In genomic region chr9:107633091-107633660, GRCm38 (mm10) we compare ENCODE assay signal across 8 mouse cellular contexts. TPM values are rescaled to one million over a fixed set of nuclear protein-coding genes. Genes with fewer than 3 reads are reported as not detected.
DNase-seq lines count a peak whose midpoint lies in the region; ATAC-seq lines count a peak whose summit lies in the region.

No protein-coding gene starts in this region.

- peak overlapping the region; percentile 97 for H3K27ac ChIP-seq in hindbrain, embryonic 12.5 days

- 1% methylated on average over 33 of the region's 33 CpGs for WGBS in hindbrain, embryonic 12.5 days

- ATAC-seq in hindbrain, embryonic 12.5 days (ENCODE audit: low FRiP score), result no peak

- H3K9ac ChIP-seq in hindbrain, embryonic 12.5 days, result peak overlapping the region; percentile 87

- no peaks in the 10 kb centered on the region for H3K9me3 ChIP-seq in hindbrain, embryonic 12.5 days (replicated peaks)

- peak; percentile 90 for DNase-seq in Muller cell, postnatal 12 days (ENCODE audit: inconsistent ontology term)
- peak; percentile 64 to 65 for DNase-seq in cerebellum, postnatal 10 days
- DNase-seq in frontal cortex, postnatal 25 days (ENCODE audit: low spot score in 2 of 2), result peak; percentile 58 to 67
- peak; percentile 76 for DNase-seq in left cerebral cortex, adult 11 months (ENCODE audit: low spot score)
- DNase-seq in lung, postnatal 36 days, result peak; percentile 93
- peak; percentile 79 for DNase-seq in retina, postnatal 1 day
- DNase-seq in thymus, postnatal 4 days, result peak; percentile 91

- H3K4me3 ChIP-seq in hindbrain, embryonic 12.5 days, result peak overlapping the region; percentile 63

- peak overlapping the region; percentile 99 for H3K4me2 ChIP-seq in hindbrain, embryonic 12.5 days (replicated peaks)

- H3K27me3 ChIP-seq in hindbrain, embryonic 12.5 days, result no peaks in the 10 kb centered on the region

- H3K4me1 ChIP-seq in hindbrain, embryonic 12.5 days, result peaks cover 84% of the 10 kb centered on the region

- H3K36me3 ChIP-seq in hindbrain, embryonic 12.5 days, result 0 out of 2 replicates have a peak, but pooled peaks cover 3% of the 10 kb centered on the region

RNA-seq across cellular contexts. Expression of gene Gnai2, which starts 2.0 kb away (rescaled TPM):
- 516 and 531 TPM in 2 replicates for polyA plus RNA-seq in hindbrain, embryonic 12.5 days (2016; fragmentation: Nextera tagmentation; extraction: Ambion mirVana)

RNA-seq across cellular contexts. Expression of gene Sema3b, which starts 24.1 kb away (rescaled TPM):
- 5.1 TPM in 2 replicates for polyA plus RNA-seq in hindbrain, embryonic 12.5 days (2016; fragmentation: Nextera tagmentation; extraction: Ambion mirVana)

RNA-seq across cellular contexts. Expression of gene Slc38a3, which starts 36.2 kb away (rescaled TPM):
- polyA plus RNA-seq in hindbrain, embryonic 12.5 days (2016; fragmentation: Nextera tagmentation; extraction: Ambion mirVana), result 12.5 and 12.9 TPM in 2 replicates

RNA-seq across cellular contexts. Expression of gene Ifrd2, which starts 45.7 kb away (rescaled TPM):
- polyA plus RNA-seq in hindbrain, embryonic 12.5 days (2016; fragmentation: Nextera tagmentation; extraction: Ambion mirVana), result 19.5 and 21.9 TPM in 2 replicates

RNA-seq across cellular contexts. Expression of gene Gnat1, which starts 46.3 kb away (rescaled TPM):
- 1.4 and 2.6 TPM in 2 replicates for polyA plus RNA-seq in hindbrain, embryonic 12.5 days (2016; fragmentation: Nextera tagmentation; extraction: Ambion mirVana)
